Mouse (Mus musculus) cerebellum, postnatal 10 days (tissue): ENCODE results near the gene Mrpl33.

Source experiments
- DNase-seq, 2 experiments: peaks; one replicate each; pipeline ENCODE4 v3.0.0; 2021; ENCODE audit warnings: mixed read lengths in 2 of 2

Gene Mrpl33

DNA sequence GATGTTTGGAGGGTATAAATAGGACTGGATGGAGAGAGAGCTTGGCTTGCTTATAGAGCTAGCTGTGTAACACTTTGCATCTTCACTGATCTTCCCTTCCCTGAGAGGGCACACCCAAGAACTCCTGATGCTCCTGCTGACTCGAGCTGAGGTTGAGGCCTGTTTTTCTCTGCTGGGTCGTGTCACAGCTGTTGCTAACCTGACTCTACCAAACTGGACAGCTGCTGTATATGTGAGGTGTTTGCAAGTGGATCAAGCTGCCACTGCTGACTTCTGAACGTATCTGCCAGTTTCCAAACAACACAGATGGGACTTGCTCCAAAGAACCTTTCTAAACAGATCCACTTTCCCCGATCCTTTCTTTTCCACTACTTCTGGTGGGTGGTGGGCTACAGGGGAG lies 110.1 kb downstream of the Mrpl33 start:
- no peak for DNase-seq

DNA sequence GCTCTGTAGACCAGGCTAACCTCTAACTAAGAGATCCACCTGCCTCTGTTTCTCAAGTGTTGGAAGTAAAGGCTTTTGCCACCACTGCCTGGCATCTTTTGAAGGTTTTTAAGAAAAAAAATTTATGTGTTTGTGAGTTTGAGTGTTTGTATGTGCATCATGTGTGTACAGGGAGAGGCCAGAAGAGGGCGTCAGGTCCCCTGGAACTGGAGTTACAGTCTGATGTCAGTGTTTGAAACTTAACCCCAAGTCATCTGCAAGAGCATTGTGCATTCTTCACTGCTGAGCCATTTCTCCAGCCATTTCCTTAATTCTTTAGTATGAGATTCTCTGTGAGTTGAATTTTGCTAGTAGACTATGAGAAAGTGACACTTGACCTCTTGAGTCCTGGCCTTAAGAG lies 112.7 kb downstream of the Mrpl33 start:
- peak; percentile 13 to 20 for DNase-seq

DNA sequence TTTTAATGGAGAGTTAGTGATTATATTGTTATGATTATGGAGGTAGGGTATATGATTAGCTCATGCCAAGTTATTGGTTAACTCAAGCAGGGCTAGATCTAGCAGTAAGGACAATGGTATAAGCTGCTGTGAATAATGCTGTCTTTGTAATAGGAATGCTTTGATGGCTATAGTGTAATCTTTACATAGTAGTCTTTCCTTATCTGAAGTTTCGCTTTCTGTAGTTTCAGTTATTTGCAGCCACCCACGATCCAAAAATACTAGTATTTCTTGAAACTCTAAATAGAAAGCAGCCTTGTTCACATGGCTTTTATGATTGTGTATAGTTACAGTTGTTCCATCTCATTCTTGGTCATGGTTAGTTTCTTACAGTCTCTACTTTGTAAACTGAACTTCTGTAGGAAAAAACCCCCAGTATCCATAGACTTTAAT lies 116.6 kb downstream of the Mrpl33 start:
- DNase-seq = no peak

- no peak for DNase-seq
Observed at GRCm38 (mm10) chr5:31713841-31714264, 117.1 kb downstream of the Mrpl33 start.
